Mouse (Mus musculus): ENCODE results near the gene Polr2e.

The Polr2e gene

GRCm38 (mm10) chr10:80035148-80035547 lies 4.4 kb downstream of the Polr2e start:
- no peak for DNase-seq (ENCODE audit: low read depth, low spot score)

- no peak for DNase-seq (ENCODE audit: low read depth, low spot score)
Measured at GRCm38 (mm10) chr10:80033511-80034391, 5.8 kb downstream of the Polr2e start.

GRCm38 (mm10) chr10:80032799-80033480 lies 6.7 kb downstream of the Polr2e start:
- no peak for DNase-seq (ENCODE audit: low read depth, low spot score)

GRCm38 (mm10) chr10:80030736-80031135 lies 8.9 kb downstream of the Polr2e start:
- no peak for DNase-seq (ENCODE audit: low read depth, low spot score)

GRCm38 (mm10) chr10:80030191-80030590 lies 9.4 kb downstream of the Polr2e start:
- no peak for DNase-seq (ENCODE audit: low read depth, low spot score)

GRCm38 (mm10) chr10:80028521-80028846 lies 11.1 kb downstream of the Polr2e start:
- DNase-seq (ENCODE audit: low read depth, low spot score): no peak

- no peak for DNase-seq (ENCODE audit: low read depth, low spot score)
Measured at GRCm38 (mm10) chr10:80027681-80028520, 11.7 kb downstream of the Polr2e start.

GRCm38 (mm10) chr10:80025889-80026288 lies 13.7 kb downstream of the Polr2e start:
- no peak for DNase-seq (ENCODE audit: low read depth, low spot score)

GRCm38 (mm10) chr10:80025463-80025862 lies 14.1 kb downstream of the Polr2e start:
- no peak for DNase-seq (ENCODE audit: low read depth, low spot score)

- DNase-seq (ENCODE audit: low read depth, low spot score): no peak
Measured at GRCm38 (mm10) chr10:80025044-80025347, 14.6 kb downstream of the Polr2e start.

GRCm38 (mm10) chr10:80024229-80025043 lies 15.2 kb downstream of the Polr2e start:
- no peak for DNase-seq (ENCODE audit: low read depth, low spot score)

- no peak for DNase-seq (ENCODE audit: low read depth, low spot score)
Measured at GRCm38 (mm10) chr10:80023758-80024157, 15.8 kb downstream of the Polr2e start.

GRCm38 (mm10) chr10:80022806-80023205 lies 16.8 kb downstream of the Polr2e start:
- DNase-seq (ENCODE audit: low read depth, low spot score): no peak

- DNase-seq (ENCODE audit: low read depth, low spot score): no peak
Measured at GRCm38 (mm10) chr10:80022164-80022563, 17.4 kb downstream of the Polr2e start.

- DNase-seq (ENCODE audit: low read depth, low spot score): no peak
Measured at GRCm38 (mm10) chr10:80021320-80021641, 18.3 kb downstream of the Polr2e start.

- no peak for DNase-seq (ENCODE audit: low read depth, low spot score)
Measured at GRCm38 (mm10) chr10:80020603-80021319, 18.8 kb downstream of the Polr2e start.

GRCm38 (mm10) chr10:80020191-80020590 lies 19.4 kb downstream of the Polr2e start:
- DNase-seq (ENCODE audit: low read depth, low spot score): no peak

- no peak for DNase-seq (ENCODE audit: low read depth, low spot score)
Measured at GRCm38 (mm10) chr10:80019471-80020131, 20.0 kb downstream of the Polr2e start.

- no peak for DNase-seq (ENCODE audit: low read depth, low spot score)
Measured at GRCm38 (mm10) chr10:80018739-80019297, 20.8 kb downstream of the Polr2e start.

- DNase-seq (ENCODE audit: low read depth, low spot score): no peak
Measured at GRCm38 (mm10) chr10:80017771-80018170, 21.8 kb downstream of the Polr2e start.
